Mouse (Mus musculus) Patski (cell line): ENCODE results near the gene C530008M17Rik. TPM values are rescaled to one million over a fixed set of nuclear protein-coding genes. Genes with fewer than 3 reads are reported as not detected.

Experiments
- ATAC-seq: fragments of 100-300 bp; one replicate; pipeline ENCODE4 v1.8.0; 2021
- CTCF ChIA-PET: fragments of 350-600 bp; sonication (Branson Sonifier 250); formaldehyde crosslinking; loops from one replicate; lab custom pipeline; 2022; ENCODE audit warnings: inconsistent platforms; lab: Charles Lee
- POLR2A ChIA-PET: fragments of 350-600 bp; sonication (Branson Sonifier 250); formaldehyde crosslinking; loops from one replicate; lab custom pipeline; 2022; ENCODE audit warnings: antibody characterized with exemption, inconsistent platforms; lab: Charles Lee
- DNase-seq: peaks from one replicate; pipeline ENCODE4 v3.0.0-alpha.2; 2011; ENCODE audit warnings: low read depth, low spot score
- H3K27me3 ChIP-seq: fragments of 371-371 bp; one replicate; pipeline ENCODE4 v1.5.1; 2021
- CTCF ChIP-seq: fragments of 100-300 bp; IDR thresholded peaks from one replicate; pipeline ENCODE4 v1.5.1; 2021
- in situ Hi-C: fragments of 300-500 bp; cut with MboI; formaldehyde crosslinking; loops from 3 replicates; pipeline ENCODE4 v1.11.1; 2018; ENCODE audit warnings: low pct_unique_long_range_greater_than_20kb, mixed read lengths
- polyA plus RNA-seq: library from polyadenylated mRNA; unstranded; gene quantifications from one replicate; pipeline ENCODE4 v1.2.3, GENCODE M21; 2021

C530008M17Rik gene
- polyA plus RNA-seq, 1 experiment from 2014 or later, result 1.7 TPM

DNA sequence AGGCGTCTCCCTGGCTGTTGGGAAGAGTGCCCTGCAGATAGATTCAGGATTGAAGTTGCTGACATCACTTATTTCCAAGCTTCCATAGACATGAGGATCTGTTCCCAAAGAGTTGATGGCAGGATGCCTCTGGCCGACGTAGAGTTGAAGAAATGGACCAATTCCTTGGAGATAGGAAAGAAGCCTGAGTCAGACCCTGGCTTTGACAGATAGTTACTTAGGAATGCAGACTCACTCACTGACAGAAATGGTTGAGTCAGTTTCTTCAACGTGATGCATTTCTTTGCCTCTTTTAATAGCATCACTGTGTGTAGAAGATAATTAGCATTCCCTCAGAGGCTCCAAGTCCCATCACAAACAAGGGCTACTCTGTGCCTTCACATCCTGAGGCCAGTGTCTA lies 14.2 kb upstream of the C530008M17Rik start:
- ChIA-PET POLR2A (interaction anchor here (0.6 kb wide), 1 partner anchor 9 kb away, joined by 3 read pairs; no protein-coding TSS in a partner anchor), CTCF (interaction anchor here (0.6 to 1.1 kb wide), 2 partner anchors 8 to 32 kb away, joined by 3 read pairs; no protein-coding TSS in a partner anchor)
- no peak for TF ChIP-seq CTCF
- no peak for ATAC-seq
- DNase-seq, result no peak
- H3K27me3 ChIP-seq, result no peaks in the 10 kb centered on the region
- in situ Hi-C loops, result no loop called here

- no peaks in the 10 kb centered on the region for H3K27me3 ChIP-seq
- ChIA-PET POLR2A (interaction anchor here (1.3 kb wide), 1 partner anchor 9 kb away, joined by 3 read pairs; no protein-coding TSS in a partner anchor), CTCF (interaction anchor here (1.0 kb wide), 1 partner anchor 20 kb away, joined by 3 read pairs; no protein-coding TSS in a partner anchor)
- DNase-seq (no peak), ATAC-seq (no peak)
- in situ Hi-C loops, result no loop called here
- no peak for TF ChIP-seq CTCF
These were observed 12.1 kb upstream of the C530008M17Rik start for GRCm38 (mm10) chr5:76644234-76644633.

- no peak for DNase-seq
- in situ Hi-C loops, result no loop called here
- no peak for ATAC-seq
- ChIA-PET POLR2A (interaction anchor here (1.3 kb wide), 1 partner anchor 10 kb away, joined by 3 read pairs; no protein-coding TSS in a partner anchor), CTCF (interaction anchor here (0.6 kb wide), 1 partner anchor 32 kb away, joined by 3 read pairs; no protein-coding TSS in a partner anchor)
- no peak for TF ChIP-seq CTCF
- H3K27me3 ChIP-seq, result no peaks in the 10 kb centered on the region
These were observed 11.0 kb upstream of the C530008M17Rik start for GRCm38 (mm10) chr5:76645091-76645868.

DNA sequence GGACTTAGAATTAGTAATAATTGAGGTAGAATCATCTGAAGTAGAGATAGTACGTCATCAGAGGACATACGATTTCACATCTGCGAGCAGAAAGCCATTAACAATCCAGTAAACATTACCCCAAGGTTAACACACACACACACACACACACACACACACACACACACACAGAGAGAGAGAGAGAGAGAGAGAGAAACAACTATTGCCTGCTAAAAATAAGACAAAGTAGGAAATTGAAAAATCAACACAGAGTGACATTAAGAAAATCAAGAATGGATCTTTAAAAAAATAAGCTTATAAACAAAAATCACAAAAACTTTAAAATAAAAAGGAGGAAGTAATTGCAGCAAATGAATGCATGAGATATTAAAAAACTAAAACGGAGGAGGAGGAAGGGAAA lies 6.4 kb upstream of the C530008M17Rik start:
- ATAC-seq, result no peak
- ChIA-PET CTCF (no interaction called here), POLR2A (no interaction called here)
- in situ Hi-C loops, result no loop called here
- DNase-seq, result no peak
- no peaks in the 10 kb centered on the region for H3K27me3 ChIP-seq
- TF ChIP-seq CTCF, result no peak

GRCm38 (mm10) chr5:76651151-76651725 lies 5.1 kb upstream of the C530008M17Rik start:
- CTCF ChIA-PET, result no interaction called here
- H3K27me3 ChIP-seq, result peaks cover 1% of the 10 kb centered on the region
- DNase-seq, result no peak
- no peak for ATAC-seq
- POLR2A ChIA-PET, result no interaction called here
- in situ Hi-C loops, result no loop called here
- no peak for TF ChIP-seq CTCF

DNA sequence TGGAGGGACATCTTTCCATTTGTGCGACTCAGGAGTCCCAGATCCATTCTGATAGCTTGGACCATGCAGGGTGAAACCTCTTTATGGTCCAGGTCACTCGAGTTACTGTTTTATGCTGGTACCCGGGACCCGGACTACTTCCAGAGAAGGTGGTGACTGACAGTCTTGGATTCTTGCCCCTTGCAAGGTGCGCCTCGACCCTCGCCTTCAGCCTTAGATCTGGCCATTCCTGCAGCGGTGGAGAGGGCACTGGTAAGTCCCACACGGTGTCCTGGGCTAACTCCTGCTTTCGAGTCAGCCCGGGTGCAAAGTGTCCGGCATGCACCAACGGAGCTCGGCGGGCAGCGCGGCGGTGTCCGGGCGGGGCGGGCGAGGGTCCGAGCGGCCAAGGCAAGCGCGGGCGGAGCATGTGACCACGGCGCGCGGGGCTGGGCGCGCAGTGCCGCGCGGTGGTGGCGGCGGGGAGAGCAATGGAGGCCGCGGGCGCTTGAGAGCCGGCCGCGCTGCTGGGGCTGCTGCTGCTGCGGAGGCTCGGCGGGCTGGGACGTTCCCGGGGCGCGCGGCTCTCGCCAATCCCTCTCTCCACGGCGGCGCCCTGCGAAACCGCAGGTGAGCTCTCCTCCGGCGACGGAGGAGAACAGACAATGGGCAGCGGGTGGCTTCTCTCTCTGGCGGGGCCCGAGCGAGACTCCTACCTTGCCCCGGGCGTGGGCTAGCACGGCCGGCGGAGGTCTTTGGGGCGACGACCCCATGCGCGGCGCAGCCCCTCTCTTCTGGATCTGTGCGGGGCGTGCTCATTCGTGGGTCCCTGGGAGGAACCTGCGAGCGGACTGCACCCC lies 1.2 kb downstream of the C530008M17Rik start:
- H3K27me3 ChIP-seq, result peaks cover 22% of the 10 kb centered on the region
- in situ Hi-C loops, result no loop called here
- DNase-seq (no peak), ATAC-seq (peak; percentile 92)
- ChIA-PET CTCF (interaction anchor here (0.8 to 1.3 kb wide), 2 partner anchors 17 to 26 kb away, joined by 3 read pairs; no protein-coding TSS in a partner anchor), POLR2A (no interaction called here)
- TF ChIP-seq CTCF, result peak; percentile 67

DNA sequence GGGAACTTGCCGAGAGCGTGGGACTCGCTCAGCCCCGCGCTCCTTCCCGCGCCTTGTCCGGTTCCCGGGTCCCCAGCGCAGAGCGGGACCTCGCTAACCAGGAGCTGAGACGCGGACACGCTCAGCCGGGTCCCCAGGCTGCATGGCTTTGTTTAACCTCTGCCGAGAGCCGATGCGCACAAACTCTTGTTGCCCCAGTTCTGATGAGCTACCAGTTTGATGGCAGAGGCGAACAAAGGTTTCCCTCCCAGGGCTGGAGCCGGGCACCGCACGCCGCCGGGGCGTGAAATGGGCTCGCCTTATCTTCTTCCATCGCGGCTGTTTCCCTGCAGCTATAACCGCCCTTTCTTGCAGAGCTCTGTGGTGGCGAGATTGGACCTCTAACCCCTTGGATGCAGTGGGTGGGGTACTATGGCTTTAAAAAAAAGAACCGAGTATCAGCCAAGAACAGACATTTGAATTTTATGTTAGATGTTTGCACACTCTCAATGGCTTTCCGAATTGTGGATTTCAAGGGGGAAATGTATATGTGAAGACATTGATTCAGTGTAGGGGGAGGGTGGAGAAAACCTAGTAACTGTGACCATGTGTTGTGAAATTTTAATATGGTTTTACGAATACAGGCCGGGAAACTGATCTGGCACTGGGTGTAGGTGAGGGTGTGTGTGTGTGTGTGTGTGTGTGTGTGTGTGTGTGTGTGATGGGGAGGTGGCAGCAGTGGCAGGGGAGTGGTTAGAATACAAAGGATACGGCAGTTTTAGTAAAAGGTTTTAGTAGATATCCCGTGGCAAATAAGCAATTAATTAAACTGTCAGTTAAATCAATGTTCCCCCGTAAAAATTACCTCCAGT lies 2.0 kb downstream of the C530008M17Rik start:
- TF ChIP-seq CTCF, result no peak
- no peak for DNase-seq
- ChIA-PET CTCF (interaction anchor here (0.8 kb wide), 1 partner anchor 16 kb away, joined by 3 read pairs; no protein-coding TSS in a partner anchor), POLR2A (no interaction called here)
- in situ Hi-C loops, result no loop called here
- H3K27me3 ChIP-seq, result peaks cover 22% of the 10 kb centered on the region
- peak; percentile 52 for ATAC-seq

DNA sequence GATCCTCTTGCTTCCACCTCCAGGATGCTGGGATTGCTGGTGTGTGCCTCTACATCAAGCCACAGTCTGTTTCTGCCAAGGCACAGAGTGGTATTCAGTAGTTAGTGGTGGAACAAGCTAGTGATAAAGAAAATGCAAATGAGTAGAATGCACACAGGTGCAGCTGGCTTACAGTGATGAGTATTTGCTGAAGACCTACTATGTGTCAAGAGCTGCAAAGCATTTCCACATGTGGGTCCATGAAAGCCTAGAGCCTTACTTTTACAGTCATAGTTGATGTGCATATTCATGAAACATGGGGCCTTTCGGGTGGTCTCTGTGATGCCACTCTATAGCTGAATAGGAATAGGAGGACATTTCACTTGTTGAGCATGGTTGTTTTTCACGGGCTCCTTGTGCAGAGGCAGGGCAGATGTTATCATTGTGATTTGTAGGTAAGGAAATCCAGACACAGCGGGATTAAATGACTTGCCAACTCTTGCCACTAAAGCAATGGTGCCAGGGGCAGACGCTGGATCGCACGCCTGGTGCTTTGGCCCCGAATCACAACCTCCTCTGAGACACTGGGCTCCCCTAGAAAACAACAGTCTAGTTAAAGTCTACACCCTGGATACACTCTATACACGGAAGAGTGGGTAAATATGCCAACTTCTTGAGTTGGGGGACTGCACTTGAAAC lies 3.8 kb downstream of the C530008M17Rik start:
- in situ Hi-C loops, result no loop called here
- H3K27me3 ChIP-seq, result peaks cover 22% of the 10 kb centered on the region
- ChIA-PET CTCF (no interaction called here), POLR2A (no interaction called here)
- TF ChIP-seq CTCF, result no peak
- ATAC-seq (no peak), DNase-seq (no peak)

GRCm38 (mm10) chr5:76661310-76661709 lies 5.0 kb downstream of the C530008M17Rik start:
- in situ Hi-C loops, result no loop called here
- TF ChIP-seq CTCF, result no peak
- ATAC-seq (no peak), DNase-seq (no peak)
- peaks cover 20% of the 10 kb centered on the region for H3K27me3 ChIP-seq
- ChIA-PET POLR2A (no interaction called here), CTCF (no interaction called here)
